Mouse (Mus musculus) testis, postnatal 10 days (tissue): Measurements from ENCODE around the gene Smok2b.
"Not testable (repeated sequence)": the region's sequence is repeated elsewhere in the genome, so short reads cannot be mapped to it uniquely, and the experiment has no call there.

ENCODE experiments used
- DNase-seq: peaks from one replicate; pipeline ENCODE4 v3.0.0; 2021; ENCODE audit warnings: low spot score

Gene Smok2b

DNA sequence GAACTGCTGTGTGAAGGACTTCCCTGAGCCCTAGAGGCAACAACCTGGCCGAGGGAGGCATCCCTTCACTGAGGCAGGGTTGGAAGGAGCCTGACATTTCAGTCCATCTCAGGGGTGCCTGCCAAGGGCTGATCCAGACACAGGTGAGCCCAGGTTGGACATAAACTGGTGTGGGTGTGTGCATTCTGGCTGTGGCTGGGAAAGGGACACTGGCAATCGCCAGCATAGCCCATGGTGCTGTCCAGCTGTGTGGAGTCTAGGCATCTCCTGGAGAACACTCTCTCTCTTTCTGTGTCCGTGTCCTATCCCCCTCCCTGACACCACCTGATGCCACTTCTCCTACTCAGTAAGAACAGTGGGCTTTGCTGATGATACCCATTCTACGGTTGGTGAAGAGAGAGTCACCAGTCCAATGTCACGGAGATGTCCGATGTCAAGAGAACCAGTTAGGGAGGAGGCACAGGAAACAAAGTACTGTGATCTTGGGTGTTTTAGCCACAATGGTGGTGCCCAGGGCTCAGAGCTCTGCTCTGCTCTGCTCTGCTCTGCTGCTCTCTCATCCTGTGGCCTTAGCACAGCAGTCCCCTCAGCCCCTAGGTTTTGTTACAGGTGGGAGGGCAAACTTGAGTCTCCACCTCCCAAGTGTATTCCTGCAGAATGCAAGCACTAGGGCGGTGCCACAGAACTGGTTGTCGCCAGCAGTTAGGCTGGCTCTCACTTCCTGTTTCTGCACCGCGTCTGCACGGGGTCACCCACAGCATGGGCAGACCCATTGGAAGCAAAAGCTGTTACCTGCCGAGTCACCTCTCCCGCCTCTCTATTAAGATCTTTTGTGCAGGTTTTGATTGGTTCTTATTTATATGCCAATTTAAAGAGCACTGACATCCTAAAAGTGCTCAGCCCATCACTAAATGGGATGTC, 11.0 kb downstream of the Smok2b start:
- DNase-seq, result not testable (repeated sequence)

DNA sequence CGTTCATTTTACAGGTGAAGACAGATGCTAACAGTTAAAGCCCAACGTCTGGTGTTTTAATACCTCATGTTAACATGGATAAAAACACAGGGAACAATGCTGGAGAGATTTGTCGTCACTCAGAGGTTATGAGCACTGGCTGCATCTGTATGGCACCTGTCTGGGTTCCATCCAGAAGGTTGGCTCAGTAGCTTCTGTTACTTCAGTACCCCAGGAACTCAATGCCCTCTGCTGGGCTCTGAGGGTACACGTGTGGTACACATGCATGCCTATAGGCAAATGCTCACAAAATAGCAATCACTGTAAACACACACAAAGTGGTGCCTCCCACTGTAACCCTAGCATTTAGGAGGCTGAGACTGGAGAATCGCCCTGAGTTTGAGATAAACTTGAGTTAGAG, 24.7 kb downstream of the Smok2b start:
- DNase-seq, result not testable (repeated sequence)
